Mouse (Mus musculus) thymus, adult 2 months (tissue): ENCODE measurements around the gene Traf3.

ENCODE experiments used
- CTCF ChIP-seq: fragments of 200-500 bp; IDR thresholded peaks from 2 replicates; pipeline ENCODE4 v1.5.1; 2012; ENCODE audit warnings: mild to moderate bottlenecking, control low read depth, low read length, moderate library complexity, borderline replicate concordance; ENCODE audit not compliant: control insufficient read depth, poor library complexity, insufficient read depth; ENCODE audit errors: extremely low read depth
- POLR2A ChIP-seq: fragments of 200-500 bp; IDR thresholded peaks from 2 replicates; pipeline ENCODE4 v1.6.1; 2012; ENCODE audit warnings: mild to moderate bottlenecking, low read length, control low read depth, moderate library complexity; ENCODE audit not compliant: control insufficient read depth, poor library complexity, insufficient read depth; ENCODE audit errors: extremely low read depth

GRCm38 (mm10) chr12:111249095-111249494, 82.9 kb downstream of the Traf3 start:
- TF ChIP-seq POLR2A (no peak), CTCF (no peak)
